Mouse (Mus musculus) neural tube, embryonic 11.5 days (tissue): ENCODE data around the gene Dach1. TPM values are rescaled to one million over a fixed set of nuclear protein-coding genes. Genes with fewer than 3 reads are reported as not detected.

Source experiments
- ATAC-seq: fragments of 200-750 bp; cut with Nextera tagmentation; 2 replicates; pipeline ENCODE4 v1.8.0; 2017; ENCODE audit warnings: moderate number of reproducible peaks, mild to moderate bottlenecking, moderate TSS enrichment, moderate library complexity; ENCODE audit not compliant: insufficient read depth, low FRiP score, low TSS enrichment
- DNase-seq: peaks from one replicate; pipeline ENCODE4 v3.0.0-alpha.2; 2015; ENCODE audit warnings: low spot score
- H3K27ac ChIP-seq: fragments of 300-500 bp; sonication (generic); 2 replicates; pipeline ENCODE4 v1.5.1; 2014; ENCODE audit warnings: low read depth, mild to moderate bottlenecking, low read length
- H3K27me3 ChIP-seq: fragments of 300-500 bp; sonication (generic); 2 replicates; pipeline ENCODE4 v1.6.1; 2014; ENCODE audit warnings: mild to moderate bottlenecking, low read length, mixed read lengths; ENCODE audit not compliant: control insufficient read depth, insufficient read depth
- H3K36me3 ChIP-seq: fragments of 300-500 bp; sonication (generic); 2 replicates; pipeline ENCODE4 v1.6.1; 2014; ENCODE audit warnings: mild to moderate bottlenecking, low read length, moderate library complexity, mixed read lengths; ENCODE audit not compliant: control insufficient read depth, insufficient read depth
- H3K4me1 ChIP-seq: fragments of 300-500 bp; sonication (generic); 2 replicates; pipeline ENCODE4 v1.6.1; 2014; ENCODE audit warnings: low read length, mixed read lengths; ENCODE audit not compliant: control insufficient read depth, insufficient read depth
- H3K4me2 ChIP-seq: fragments of 300-500 bp; sonication (generic); 2 replicates; pipeline ENCODE4 v1.6.1; 2014; ENCODE audit warnings: low read depth, mild to moderate bottlenecking, moderate library complexity
- H3K4me3 ChIP-seq: fragments of 300-500 bp; sonication (generic); 2 replicates; pipeline ENCODE4 v1.5.1; 2014; ENCODE audit warnings: low read depth, low read length
- H3K9ac ChIP-seq: fragments of 300-500 bp; sonication (generic); 2 replicates; pipeline ENCODE4 v1.6.1; 2014; ENCODE audit warnings: mild to moderate bottlenecking, low read length
- H3K9me3 ChIP-seq: fragments of 300-500 bp; sonication (generic); 2 replicates; pipeline ENCODE4 v1.6.1; 2016; ENCODE audit warnings: low read length; ENCODE audit not compliant: control insufficient read depth
- WGBS: fragments of 180-500 bp; shearing (Covaris S2); extraction: QIAGEN DNeasy Blood & Tissue Kit; methylation state at CpG from one replicate; pipeline ENCODE4 v1.1.7; 2014; 5-methylcytosine and 5-hydroxymethylcytosine counted together
- polyA plus RNA-seq: library from polyadenylated mRNA; unstranded; fragments of >200 nt; fragmentation: Nextera tagmentation; extraction: Ambion mirVana; gene quantifications from 2 replicates; pipeline ENCODE4 v1.2.1, GENCODE M21; 2014

Dach1 gene
- polyA plus RNA-seq, 1 experiment from 2014 or later = 21.8 TPM

DNA sequence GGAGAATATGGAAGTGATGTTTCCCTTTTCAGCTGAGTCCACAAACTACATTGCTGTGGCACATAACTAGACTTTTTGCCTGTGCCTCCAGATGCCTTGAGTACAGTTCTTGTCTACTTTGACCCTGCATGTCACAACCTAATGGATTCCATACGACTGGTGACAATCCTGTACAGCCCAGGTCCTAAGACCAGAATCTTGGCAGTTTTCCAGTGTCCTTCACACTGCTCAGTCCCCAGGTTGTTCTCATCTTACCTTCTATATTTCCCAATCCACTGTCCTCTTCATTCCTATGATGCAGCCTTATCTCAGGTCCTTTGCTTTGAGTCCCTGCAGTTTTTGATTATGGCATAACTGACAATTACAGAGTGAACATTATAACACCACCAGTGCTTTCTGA is 131.0 kb downstream of the Dach1 start:
- Histone ChIP-seq H3K4me3 (no peak overlapping the region), H3K27me3 (no peaks in the 10 kb centered on the region), H3K4me1 (peaks cover 9% of the 10 kb centered on the region; the same call in 1 of the 2 replicates), H3K9me3 (no peaks in the 10 kb centered on the region), H3K36me3 (no peaks in the 10 kb centered on the region), H3K9ac (no peak overlapping the region), H3K4me2 (no peak overlapping the region), H3K27ac (no peak overlapping the region)
- WGBS = 39% methylated on average over 1 of the region's 1 CpGs
- DNase-seq = no peak
- no peak for ATAC-seq

DNA sequence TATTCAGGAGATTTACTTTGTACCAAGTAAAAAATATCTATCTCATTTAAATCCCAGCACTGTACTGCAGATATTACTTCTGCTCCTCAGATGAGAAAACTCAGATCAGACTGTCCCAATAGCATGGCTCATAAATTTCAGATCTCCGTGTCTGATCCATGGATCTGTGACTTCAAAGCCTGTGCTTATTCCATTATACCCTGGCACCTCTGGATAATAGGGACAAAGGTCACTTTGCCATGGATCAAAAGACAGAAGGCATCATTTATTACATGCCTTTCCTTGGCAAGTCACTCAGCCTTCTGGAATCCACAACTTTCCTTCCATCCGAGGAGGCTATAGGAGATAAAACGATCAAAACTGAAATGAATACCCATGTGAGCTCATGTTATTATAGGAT is 132.4 kb downstream of the Dach1 start:
- Histone ChIP-seq H3K27ac (no peak overlapping the region), H3K4me3 (no peak overlapping the region), H3K36me3 (no peaks in the 10 kb centered on the region), H3K4me2 (no peak overlapping the region), H3K9me3 (no peaks in the 10 kb centered on the region), H3K27me3 (no peaks in the 10 kb centered on the region), H3K9ac (no peak overlapping the region), H3K4me1 (peaks cover 9% of the 10 kb centered on the region; the same call in 1 of the 2 replicates)
- 11% methylated on average over 3 of the region's 3 CpGs for WGBS
- no peak for DNase-seq
- ATAC-seq = no peak

DNA sequence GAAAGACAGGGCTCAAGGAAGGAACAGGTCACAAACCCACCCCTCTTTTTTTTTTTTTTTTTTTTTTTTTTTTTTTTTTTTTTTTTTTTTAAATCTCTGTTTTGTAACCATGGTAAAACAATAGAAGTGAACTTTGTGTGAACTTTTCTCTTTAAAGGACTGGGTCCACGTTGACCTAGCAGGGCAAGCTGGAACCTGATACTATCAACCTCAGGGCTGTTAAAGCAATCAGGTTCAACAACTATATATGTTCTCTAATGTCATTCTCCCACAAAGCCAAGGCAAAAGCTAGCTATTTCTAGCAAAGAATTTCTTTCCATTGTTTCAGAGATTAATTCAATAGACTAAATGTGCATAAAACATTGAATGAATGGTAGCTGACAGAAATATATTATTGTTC is 134.3 kb downstream of the Dach1 start:
- no peaks in the 10 kb centered on the region for H3K27me3 ChIP-seq
- DNase-seq (no peak), ATAC-seq (no peak)
- H3K36me3 ChIP-seq = no peaks in the 10 kb centered on the region
- H3K9me3 ChIP-seq = no peaks in the 10 kb centered on the region
- peaks cover 9% of the 10 kb centered on the region; the same call in 1 of the 2 replicates for H3K4me1 ChIP-seq
- H3K27ac ChIP-seq = no peak overlapping the region
- WGBS = 0% methylated on average over 1 of the region's 1 CpGs
- H3K4me2 ChIP-seq = no peak overlapping the region
- no peak overlapping the region for H3K9ac ChIP-seq
- H3K4me3 ChIP-seq = no peak overlapping the region

DNA sequence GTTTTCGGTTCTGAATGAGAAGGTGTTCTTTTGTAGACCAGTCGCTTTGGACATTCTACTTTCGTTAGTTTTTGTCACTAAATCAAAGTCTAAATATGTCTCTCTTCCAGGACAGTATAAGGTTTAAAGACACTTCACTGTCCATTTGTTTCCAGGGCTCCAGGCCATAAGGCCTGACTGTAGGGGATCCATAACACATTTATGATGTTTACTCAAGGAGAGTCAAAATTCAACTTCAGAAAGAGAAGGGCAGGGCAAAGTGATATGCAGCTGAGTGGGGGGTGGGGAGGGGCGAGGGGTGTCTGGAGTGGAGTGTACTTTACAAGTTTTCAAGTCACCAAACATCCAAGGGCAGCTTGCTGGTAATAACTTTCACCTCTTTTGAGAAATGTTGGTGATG is 146.0 kb downstream of the Dach1 start:
- Histone ChIP-seq H3K4me3 (no peak overlapping the region), H3K4me1 (no peaks in the 10 kb centered on the region; the same call in 1 of the 2 replicates), H3K9ac (no peak overlapping the region), H3K4me2 (no peak overlapping the region), H3K36me3 (no peaks in the 10 kb centered on the region), H3K27me3 (no peaks in the 10 kb centered on the region), H3K9me3 (no peaks in the 10 kb centered on the region), H3K27ac (no peak overlapping the region)
- ATAC-seq (no peak), DNase-seq (no peak)
- WGBS = 58% methylated on average over 4 of the region's 4 CpGs

DNA sequence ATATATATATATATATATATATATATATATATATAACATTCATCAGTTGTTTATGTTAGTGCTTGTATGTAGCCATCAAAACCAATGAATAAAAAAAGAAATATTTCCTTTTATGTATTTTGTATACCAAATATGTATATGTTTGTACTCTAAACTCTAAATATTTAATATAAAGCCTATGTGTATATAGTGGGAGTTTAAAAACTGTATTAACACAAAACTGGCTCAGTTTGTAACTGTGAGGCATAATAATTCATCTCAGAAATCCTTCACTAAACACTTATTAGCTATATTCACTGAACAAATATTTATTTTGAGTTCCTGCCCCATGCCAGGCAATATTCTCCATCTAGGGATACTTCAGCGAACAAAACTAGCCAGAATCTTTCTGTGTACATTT is 155.5 kb downstream of the Dach1 start:
- DNase-seq = no peak

DNA sequence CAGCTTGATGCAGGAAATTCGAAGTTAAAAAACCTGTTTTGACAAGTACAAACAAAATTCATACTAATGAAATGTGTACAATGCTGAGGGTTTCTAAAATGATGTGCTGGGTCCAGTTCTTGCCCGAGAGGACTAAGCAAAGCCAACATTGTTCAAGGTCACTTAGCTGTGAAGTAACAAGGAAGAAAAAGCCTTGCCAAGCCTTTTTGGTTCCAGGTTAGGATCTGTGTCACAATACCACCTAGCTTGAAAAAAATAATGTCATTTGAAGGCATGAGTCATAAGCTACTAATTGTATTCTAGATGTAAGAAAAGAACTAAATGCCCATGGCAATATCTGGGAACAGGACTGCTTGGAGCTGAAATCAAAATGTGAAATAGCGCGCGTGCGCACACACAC is 161.1 kb downstream of the Dach1 start:
- ATAC-seq (no peak), DNase-seq (no peak)
- Histone ChIP-seq H3K9ac (no peak overlapping the region), H3K36me3 (no peaks in the 10 kb centered on the region), H3K9me3 (no peaks in the 10 kb centered on the region), H3K27ac (no peak overlapping the region), H3K4me3 (no peak overlapping the region), H3K4me1 (no peaks in the 10 kb centered on the region), H3K4me2 (no peak overlapping the region), H3K27me3 (no peaks in the 10 kb centered on the region)
- 91% methylated on average over 6 of the region's 6 CpGs for WGBS

More for the DNA sequence above, 155.5 kb downstream of the Dach1 start:
- WGBS = 89% methylated on average over 1 of the region's 1 CpGs
- ATAC-seq = no peak
- H3K36me3 ChIP-seq = no peaks in the 10 kb centered on the region
- H3K4me1 ChIP-seq = no peaks in the 10 kb centered on the region
- H3K27me3 ChIP-seq = no peaks in the 10 kb centered on the region
- H3K4me2 ChIP-seq = no peak overlapping the region
- no peak overlapping the region for H3K27ac ChIP-seq
- H3K4me3 ChIP-seq = no peak overlapping the region
- H3K9ac ChIP-seq = no peak overlapping the region
- H3K9me3 ChIP-seq = no peaks in the 10 kb centered on the region

DNA sequence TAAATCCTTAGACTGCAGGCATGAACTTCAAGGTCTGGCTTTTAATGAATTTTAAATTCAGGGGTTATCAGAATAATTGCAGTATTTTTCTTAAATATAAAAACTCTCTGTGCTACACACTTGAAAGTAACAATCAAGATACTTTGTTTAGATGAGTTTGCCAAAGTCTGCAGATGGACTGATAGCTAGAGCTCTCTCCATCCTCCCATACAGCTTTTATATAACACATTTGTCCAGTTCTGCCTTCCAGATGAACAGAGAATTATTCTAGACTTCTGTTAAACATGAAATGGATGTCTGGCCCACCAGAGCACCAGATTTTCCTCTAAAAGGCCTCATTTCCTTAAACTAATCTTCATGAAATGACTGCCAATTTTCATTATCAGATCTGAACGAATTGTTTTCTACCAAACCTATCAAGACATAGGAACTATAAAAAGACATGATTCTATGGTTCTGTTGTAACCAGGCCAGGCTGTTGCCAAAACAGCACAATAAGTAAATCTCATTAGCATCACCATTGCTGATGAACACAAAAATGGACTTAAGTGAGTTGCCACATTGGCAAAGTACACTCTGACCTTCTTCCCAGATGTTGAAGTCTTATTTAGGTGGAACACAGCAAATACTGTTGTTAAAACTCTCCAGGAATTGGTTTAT is 167.4 kb downstream of the Dach1 start:
- Histone ChIP-seq H3K36me3 (no peaks in the 10 kb centered on the region), H3K9me3 (no peaks in the 10 kb centered on the region), H3K4me2 (no peak overlapping the region), H3K27me3 (no peaks in the 10 kb centered on the region), H3K9ac (no peak overlapping the region), H3K27ac (no peak overlapping the region), H3K4me1 (no peaks in the 10 kb centered on the region), H3K4me3 (no peak overlapping the region)
- DNase-seq (no peak), ATAC-seq (no peak)
- 83% methylated on average over 1 of the region's 1 CpGs for WGBS

DNA sequence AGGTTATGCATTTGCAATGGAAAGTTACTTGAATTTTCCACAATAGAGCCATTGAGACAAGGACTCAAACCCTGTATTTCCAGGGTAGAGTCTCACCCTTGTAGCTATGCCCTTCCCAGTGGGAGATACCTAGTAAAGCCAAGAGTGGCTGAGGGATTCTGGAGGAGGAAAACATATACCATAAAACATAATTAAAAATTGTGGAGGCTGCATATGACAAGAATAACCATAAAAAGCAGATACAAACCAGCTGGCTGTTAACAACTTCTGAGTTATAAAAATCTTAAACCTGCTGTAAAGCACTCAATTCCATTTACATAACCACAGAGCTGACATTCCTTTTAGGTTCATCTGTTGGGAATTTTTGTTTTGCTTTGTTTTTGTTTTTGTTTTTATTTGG is 171.0 kb downstream of the Dach1 start:
- no peak overlapping the region for H3K4me2 ChIP-seq
- no peaks in the 10 kb centered on the region for H3K9me3 ChIP-seq
- no peak for DNase-seq
- no peaks in the 10 kb centered on the region for H3K36me3 ChIP-seq
- H3K4me1 ChIP-seq = no peaks in the 10 kb centered on the region
- H3K9ac ChIP-seq = no peak overlapping the region
- ATAC-seq = no peak
- no peak overlapping the region for H3K27ac ChIP-seq
- H3K27me3 ChIP-seq = no peaks in the 10 kb centered on the region
- no peak overlapping the region for H3K4me3 ChIP-seq

DNA sequence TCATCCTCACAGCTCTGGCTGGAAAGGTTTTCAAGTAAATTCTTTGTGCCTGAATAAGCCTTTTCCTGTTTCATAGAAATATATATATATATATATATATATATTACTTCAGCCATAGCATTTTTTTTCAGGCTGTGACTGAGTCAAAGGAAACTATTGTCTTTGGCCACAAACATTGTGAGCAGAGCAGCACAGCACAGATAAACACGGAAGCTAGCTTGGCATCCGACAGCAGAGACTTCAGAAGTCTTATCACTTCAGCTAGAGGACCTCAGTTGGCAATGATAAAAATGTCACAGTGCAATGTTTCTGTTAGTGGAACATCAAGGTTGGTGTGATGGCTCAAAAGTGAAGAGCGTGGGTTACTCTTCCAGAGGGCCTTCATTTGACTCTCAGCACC is 186.3 kb downstream of the Dach1 start:
- Histone ChIP-seq H3K9ac (no peak overlapping the region), H3K27me3 (no peaks in the 10 kb centered on the region), H3K36me3 (no peaks in the 10 kb centered on the region), H3K4me1 (peaks cover 7% of the 10 kb centered on the region; the same call in 1 of the 2 replicates), H3K4me2 (no peak overlapping the region), H3K27ac (no peak overlapping the region), H3K4me3 (no peak overlapping the region), H3K9me3 (no peaks in the 10 kb centered on the region)
- DNase-seq = no peak
- 83% methylated on average over 3 of the region's 3 CpGs for WGBS
- no peak for ATAC-seq
